Mouse (Mus musculus) heart, adult 2 months (tissue): Measurements from ENCODE around the gene Supt5.

Experiments
- CTCF ChIP-seq: fragments of 200-600 bp; IDR thresholded peaks from 2 replicates; pipeline ENCODE4 v1.8.1; 2022; ENCODE audit warnings: antibody characterized with exemption, mild to moderate bottlenecking, moderate library complexity
- POLR2A ChIP-seq: fragments of 200-500 bp; IDR thresholded peaks from 2 replicates; pipeline ENCODE4 v1.6.1; 2011; ENCODE audit warnings: mild to moderate bottlenecking, low read depth, low read length, control low read depth; ENCODE audit not compliant: insufficient read depth

DNA sequence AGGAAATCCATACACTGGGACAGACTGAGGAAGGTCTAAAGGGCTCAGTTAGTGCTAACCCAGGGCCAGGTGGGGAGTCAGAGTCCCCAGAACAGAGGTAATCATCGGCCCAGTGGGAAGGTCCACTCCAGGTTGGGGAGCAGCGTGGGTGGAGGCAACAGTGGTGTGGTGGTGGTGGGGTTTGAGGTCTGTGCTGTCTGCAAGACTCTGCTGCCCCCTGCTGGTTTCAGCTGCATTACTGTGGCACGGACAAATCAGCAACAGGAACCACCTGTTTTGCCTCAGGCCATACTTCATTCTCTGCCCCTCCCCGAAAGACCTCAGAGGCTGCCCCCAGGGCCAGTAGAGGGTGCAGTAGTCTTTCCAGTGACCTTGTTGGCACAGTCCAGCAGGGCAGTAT is 47.9 kb upstream of the Supt5 start:
- TF ChIP-seq CTCF (peak; percentile 82), POLR2A (no peak)
